ENCODE assay signal across 16 mouse cellular contexts in the genomic region with DNA sequence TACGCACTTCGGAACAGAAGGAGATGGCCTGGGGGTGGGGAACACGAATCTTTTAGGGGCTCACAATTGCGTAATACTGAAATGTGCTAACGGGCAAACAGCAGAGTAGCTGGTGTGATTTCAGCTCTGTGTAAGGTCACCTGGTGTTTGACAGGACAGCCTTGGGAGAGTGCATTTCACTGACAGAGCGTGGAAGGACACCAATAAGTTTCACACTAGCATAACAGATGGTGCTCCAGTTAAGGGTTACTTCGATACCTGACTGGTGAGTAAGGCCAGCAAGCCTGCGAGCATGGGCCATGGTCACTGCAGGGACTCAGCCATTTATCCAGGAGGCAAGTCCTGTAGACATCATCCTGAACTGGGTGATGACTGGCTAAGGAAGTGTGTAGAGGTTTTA. TPM values are rescaled to one million over a fixed set of nuclear protein-coding genes. Genes with fewer than 3 reads are reported as not detected.
DNase-seq lines count a peak whose midpoint lies in the region; ATAC-seq and TF ChIP-seq lines count a peak whose summit lies in the region.
"Had no signal": no experiment of that assay in that cellular context is flagged by ENCODE, and none has a peak within 500 bp of the region (broad histone marks: within the 10 kb centered on the region; RNA-seq: fewer than 3 reads in every experiment).

No protein-coding gene starts in this region.

- no peak overlapping the region for H3K4me2 ChIP-seq in forebrain, embryonic 14.5 days (ENCODE audit: low read length)
- no peak overlapping the region for H3K4me2 ChIP-seq in forebrain, embryonic 12.5 days
- H3K4me2 ChIP-seq in heart, postnatal 0 days (ENCODE audit: low read depth, low read length): no peak overlapping the region
- no peak overlapping the region for H3K4me2 ChIP-seq in liver, postnatal 0 days (ENCODE audit: low read depth, low read length)
- H3K4me2 ChIP-seq: hindbrain, embryonic 14.5 days; neural tube, embryonic 12.5 days had no signal

- no peaks in the 10 kb centered on the region for H3K36me3 ChIP-seq in forebrain, embryonic 14.5 days (ENCODE audit: control insufficient read depth, insufficient read depth, low read length)
- H3K36me3 ChIP-seq in forebrain, embryonic 12.5 days (replicated peaks): no peaks in the 10 kb centered on the region
- H3K36me3 ChIP-seq in heart, postnatal 0 days (replicated peaks; ENCODE audit: control insufficient read depth, insufficient read depth, low read length): no peaks in the 10 kb centered on the region
- no peaks in the 10 kb centered on the region for H3K36me3 ChIP-seq in megakaryocyte, embryonic 14.5 days (replicated peaks; ENCODE audit: low read length)
- H3K36me3 ChIP-seq in liver, postnatal 0 days (replicated peaks; ENCODE audit: insufficient read depth, low read length): no peaks in the 10 kb centered on the region
- H3K36me3 ChIP-seq: forebrain, embryonic 10.5 days; neural tube, embryonic 12.5 days had no signal

- DNase-seq in forebrain, embryonic 14.5 days (ENCODE audit: low spot score): no peak
- no peak for DNase-seq in heart, postnatal 0 days (ENCODE audit: low spot score)
- DNase-seq in heart, adult 8-10 months (ENCODE audit: low spot score): no peak
- DNase-seq in liver, postnatal 0 days: no peak
- DNase-seq in left cerebral cortex, adult 2 months (ENCODE audit: extremely low spot score in 1 of 2, low spot score in 2 of 2): no peak
- DNase-seq: layer of hippocampus, adult 9-11 months; lung, adult 18-20 months; lung, postnatal 4 days; right cerebral cortex, postnatal 4 days had no signal

- H3K27ac ChIP-seq in forebrain, embryonic 14.5 days (ENCODE audit: low read depth, low read length): no peak overlapping the region
- no peak overlapping the region for H3K27ac ChIP-seq in forebrain, embryonic 12.5 days
- H3K27ac ChIP-seq in heart, postnatal 0 days (ENCODE audit: low read depth): peak overlapping the region; percentile 79
- H3K27ac ChIP-seq in liver, postnatal 0 days (ENCODE audit: low read depth): peak overlapping the region; percentile 34; the same call in 1 of the 2 replicates
- no peak overlapping the region for H3K27ac ChIP-seq in left cerebral cortex, adult 2 months
- H3K27ac ChIP-seq: hindbrain, embryonic 14.5 days; neural tube, embryonic 12.5 days had no signal

- peaks cover 3% of the 10 kb centered on the region; the same call in 1 of the 2 replicates for H3K4me1 ChIP-seq in forebrain, embryonic 14.5 days (ENCODE audit: control insufficient read depth, insufficient read depth, low read length)
- H3K4me1 ChIP-seq in forebrain, embryonic 12.5 days: peaks cover 39% of the 10 kb centered on the region
- peaks cover 39% of the 10 kb centered on the region for H3K4me1 ChIP-seq in heart, postnatal 0 days (ENCODE audit: control insufficient read depth, insufficient read depth)
- peaks cover 66% of the 10 kb centered on the region for H3K4me1 ChIP-seq in megakaryocyte, embryonic 14.5 days
- H3K4me1 ChIP-seq in liver, postnatal 0 days (ENCODE audit: insufficient read depth): peaks cover 32% of the 10 kb centered on the region

- H3K27me3 ChIP-seq in forebrain, embryonic 14.5 days (replicated peaks; ENCODE audit: control insufficient read depth, insufficient read depth, low read length): no peaks in the 10 kb centered on the region
- 0 out of 2 replicates have a peak, but pooled peaks cover 5% of the 10 kb centered on the region for H3K27me3 ChIP-seq in forebrain, embryonic 12.5 days
- H3K27me3 ChIP-seq in heart, postnatal 0 days (ENCODE audit: control insufficient read depth, insufficient read depth, low read length): no peaks in the 10 kb centered on the region
- H3K27me3 ChIP-seq in megakaryocyte, embryonic 14.5 days (replicated peaks): peaks cover 3% of the 10 kb centered on the region
- H3K27me3 ChIP-seq in liver, postnatal 0 days (ENCODE audit: insufficient read depth, low read length): no peaks in the 10 kb centered on the region
- H3K27me3 ChIP-seq: neural tube, embryonic 12.5 days had no signal

- intact Hi-C loops in left cerebral cortex, adult 2 months (cut with DNase I): no loop called here

- no peaks in the 10 kb centered on the region for H3K9me3 ChIP-seq in forebrain, embryonic 14.5 days (replicated peaks; ENCODE audit: control insufficient read depth, low read length)
- no peaks in the 10 kb centered on the region for H3K9me3 ChIP-seq in forebrain, embryonic 12.5 days
- no peaks in the 10 kb centered on the region for H3K9me3 ChIP-seq in heart, postnatal 0 days (replicated peaks; ENCODE audit: control insufficient read depth, low read length)
- no peaks in the 10 kb centered on the region for H3K9me3 ChIP-seq in megakaryocyte, embryonic 14.5 days
- no peaks in the 10 kb centered on the region for H3K9me3 ChIP-seq in liver, postnatal 0 days (ENCODE audit: low read length)
- H3K9me3 ChIP-seq: forebrain, embryonic 10.5 days; neural tube, embryonic 12.5 days had no signal

- no peak overlapping the region for H3K9ac ChIP-seq in forebrain, embryonic 14.5 days (ENCODE audit: low read length)
- no peak overlapping the region for H3K9ac ChIP-seq in forebrain, embryonic 12.5 days
- no peak overlapping the region for H3K9ac ChIP-seq in heart, postnatal 0 days (replicated peaks; ENCODE audit: low read depth, low read length)
- no peak overlapping the region for H3K9ac ChIP-seq in liver, postnatal 0 days (replicated peaks)
- H3K9ac ChIP-seq: hindbrain, embryonic 14.5 days; neural tube, embryonic 12.5 days had no signal

- no peak overlapping the region for H3K4me3 ChIP-seq in forebrain, embryonic 14.5 days (ENCODE audit: low read depth, low read length)
- no peak overlapping the region for H3K4me3 ChIP-seq in forebrain, embryonic 12.5 days (replicated peaks)
- H3K4me3 ChIP-seq in heart, postnatal 0 days (ENCODE audit: low read depth, low read length): no peak overlapping the region
- peak overlapping the region; percentile 54 for H3K4me3 ChIP-seq in megakaryocyte, embryonic 14.5 days (replicated peaks)
- no peak overlapping the region for H3K4me3 ChIP-seq in liver, postnatal 0 days (ENCODE audit: low read depth, low read length)
- no peak overlapping the region for H3K4me3 ChIP-seq in left cerebral cortex, adult 2 months
- H3K4me3 ChIP-seq: forebrain, embryonic 10.5 days; neural tube, embryonic 12.5 days had no signal

- WGBS in forebrain, embryonic 14.5 days: 61% methylated on average over 8 of the region's 8 CpGs
- 77% methylated on average over 8 of the region's 8 CpGs for WGBS in forebrain, embryonic 12.5 days
- WGBS in heart, postnatal 0 days: 62% methylated on average over 8 of the region's 8 CpGs
- 46% methylated on average over 8 of the region's 8 CpGs for WGBS in liver, postnatal 0 days (ENCODE audit: insufficient replicate concordance)

- no peak for TF ChIP-seq EP300 in heart, postnatal 0 days (IDR thresholded peaks at IDR 0.05; ENCODE audit: low read depth)
- no peak for TF ChIP-seq EP300 in liver, postnatal 0 days (IDR thresholded peaks at IDR 0.05; ENCODE audit: low read depth)

- no peak for TF ChIP-seq CTCF in heart, postnatal 0 days (IDR thresholded peaks at IDR 0.05; ENCODE audit: low read depth)
- no peak for TF ChIP-seq CTCF in liver, postnatal 0 days (IDR thresholded peaks at IDR 0.05; ENCODE audit: low read depth)
- TF ChIP-seq CTCF in left cerebral cortex, adult 2 months (IDR thresholded peaks at IDR 0.05): no peak

- ATAC-seq in forebrain, embryonic 14.5 days: peak; percentile 27; the same call in 1 of the 2 replicates
- no peak for ATAC-seq in forebrain, embryonic 12.5 days (ENCODE audit: low FRiP score)
- ATAC-seq in heart, postnatal 0 days (ENCODE audit: insufficient read depth, low read depth): no peak
- no peak for ATAC-seq in megakaryocyte, adult 5-6 weeks (ENCODE audit: poor library complexity, severe bottlenecking)
- no peak for ATAC-seq in liver, postnatal 0 days
- ATAC-seq: midbrain, embryonic 16.5 days had no signal

RNA-seq across cellular contexts. Expression of gene Jade1, which starts 18.7 kb away (rescaled TPM):
- polyA plus RNA-seq in forebrain, embryonic 14.5 days (2014; fragmentation: Nextera tagmentation; extraction: Ambion mirVana): 11.9 and 14.5 TPM in 2 replicates
- polyA plus RNA-seq in forebrain, embryonic 12.5 days (2016; fragmentation: Nextera tagmentation; extraction: Ambion mirVana): 20.9 and 21.9 TPM in 2 replicates
- total RNA-seq in heart, postnatal 0 days (2014; rRNA removed; ENCODE audit: low replicate concordance): 14.5 and 16.8 TPM in 2 replicates
- polyA plus RNA-seq in heart, postnatal 0 days (2015; fragmentation: Nextera tagmentation; extraction: Ambion mirVana): 12.6 and 13.9 TPM in 2 replicates
- 10 to 100 TPM; 26.5 to 40.1 (median 28.9) TPM for total RNA-seq in heart, adult 8-10 months (2022)
- 1.5 TPM in 1 of 2 replicates, not detected in the other for polyA plus RNA-seq in megakaryocyte, embryonic 14.5 days (2012; ENCODE audit: insufficient read depth, low replicate concordance)
- total RNA-seq in megakaryocyte, adult 5-6 weeks (2015): 23.4 and 26.5 TPM in 2 replicates
- 17.7 and 20.4 TPM in 2 replicates for total RNA-seq in megakaryocyte, adult 5-6 weeks (2017)
- polyA plus RNA-seq in liver, postnatal 0 days (2015; fragmentation: Nextera tagmentation; extraction: Ambion mirVana): 6.8 and 7.2 TPM in 2 replicates
- total RNA-seq in left cerebral cortex, adult 2 months (2021): 10 to 100 TPM; 40.5 to 44.7 TPM

Comparison
In these comparisons a context has a peak if more than half of its experiments do, and no peak if none do; other contexts are left out.
1. H3K27ac ChIP-seq: peak in heart, postnatal 0 days (single experiment) and liver, postnatal 0 days (single experiment); none in forebrain, embryonic 14.5 days (single experiment), forebrain, embryonic 12.5 days (single experiment) and left cerebral cortex, adult 2 months (single experiment).